Mouse (Mus musculus): Measurements from ENCODE around the gene Fam227a. TPM values are rescaled to one million over a fixed set of nuclear protein-coding genes. Genes with fewer than 3 reads are reported as not detected.

The Fam227a gene
- polyA plus RNA-seq, 1 experiment from 2014 or later = 0.85 TPM

DNA sequence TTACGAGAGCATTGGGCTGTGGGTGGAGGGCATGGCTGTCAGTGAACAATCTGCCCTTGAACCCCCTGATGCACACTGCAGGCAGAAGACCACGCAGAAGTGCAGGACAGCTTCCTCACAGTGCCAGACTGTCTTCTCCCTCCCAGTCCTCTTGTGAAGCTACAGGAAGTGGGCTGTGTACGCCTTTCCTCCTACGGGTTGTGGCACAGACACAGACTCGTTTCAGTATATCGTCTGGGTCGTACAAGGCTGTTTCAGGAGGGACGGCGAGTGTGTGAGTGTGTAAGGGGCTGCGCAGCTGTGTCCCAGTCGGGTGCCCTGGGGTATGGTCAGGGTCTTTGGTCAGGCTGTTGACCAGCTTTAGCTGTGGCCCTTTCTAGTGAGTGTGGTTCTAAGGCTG lies 35.0 kb upstream of the Fam227a start:
- WGBS = 91% methylated on average over 11 of the region's 11 CpGs
- Histone ChIP-seq H3K4me2 (ENCODE audit: low read depth, low read length) (no peak overlapping the region), H3K9ac (ENCODE audit: low read depth, low read length) (no peak overlapping the region), H3K27ac (replicated peaks; ENCODE audit: low read depth, low read length) (no peak overlapping the region), H3K9me3 (ENCODE audit: control insufficient read depth, low read length) (no peaks in the 10 kb centered on the region), H3K27me3 (replicated peaks; ENCODE audit: control insufficient read depth, insufficient read depth, low read length) (no peaks in the 10 kb centered on the region), H3K4me3 (ENCODE audit: low read depth, low read length) (no peak overlapping the region), H3K4me1 (ENCODE audit: control insufficient read depth, insufficient read depth, low read length) (peaks cover 12% of the 10 kb centered on the region; the same call in 1 of the 2 replicates), H3K36me3 (ENCODE audit: control insufficient read depth, insufficient read depth, low read length) (peaks cover 22% of the 10 kb centered on the region; the same call in 1 of the 2 replicates)
- no peak for DNase-seq (ENCODE audit: low spot score)
- ATAC-seq (ENCODE audit: low read depth) = no peak

DNA sequence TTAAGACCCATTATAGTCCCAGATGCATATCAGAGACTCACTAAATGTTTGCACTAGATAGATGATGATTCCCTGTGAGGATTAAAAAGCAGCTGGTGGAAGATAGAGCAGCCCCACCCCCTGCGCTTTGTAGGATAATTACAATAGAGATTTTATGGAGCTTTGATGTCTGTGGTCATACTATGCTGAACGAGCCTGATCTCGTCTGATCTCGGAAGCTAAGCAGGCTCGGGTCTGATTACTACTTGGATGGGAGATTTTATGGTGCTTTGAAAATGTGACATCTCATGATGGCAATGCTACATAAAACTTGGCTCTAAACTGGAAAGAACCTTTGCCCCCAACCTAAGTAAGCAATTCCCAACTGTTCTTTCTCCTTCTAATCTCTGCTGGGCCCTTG lies 33.6 kb upstream of the Fam227a start:
- peak overlapping the region; percentile 96 for H3K4me3 ChIP-seq (ENCODE audit: low read depth, low read length)
- no peaks in the 10 kb centered on the region for H3K27me3 ChIP-seq (replicated peaks; ENCODE audit: control insufficient read depth, insufficient read depth, low read length)
- DNase-seq (ENCODE audit: low spot score) (no peak), ATAC-seq (ENCODE audit: low read depth) (no peak)
- 0 out of 2 replicates have a peak overlapping the region, but pooled peaks have one; percentile 19 for H3K9ac ChIP-seq (ENCODE audit: low read depth, low read length)
- peak overlapping the region; percentile 97 for H3K4me2 ChIP-seq (ENCODE audit: low read depth, low read length)
- H3K36me3 ChIP-seq (ENCODE audit: control insufficient read depth, insufficient read depth, low read length) = peaks cover 22% of the 10 kb centered on the region; the same call in 1 of the 2 replicates
- WGBS = 73% methylated on average over 5 of the region's 5 CpGs
- H3K27ac ChIP-seq (replicated peaks; ENCODE audit: low read depth, low read length) = no peak overlapping the region
- peaks cover 17% of the 10 kb centered on the region for H3K4me1 ChIP-seq (ENCODE audit: control insufficient read depth, insufficient read depth, low read length)
- H3K9me3 ChIP-seq (ENCODE audit: control insufficient read depth, low read length) = no peaks in the 10 kb centered on the region

DNA sequence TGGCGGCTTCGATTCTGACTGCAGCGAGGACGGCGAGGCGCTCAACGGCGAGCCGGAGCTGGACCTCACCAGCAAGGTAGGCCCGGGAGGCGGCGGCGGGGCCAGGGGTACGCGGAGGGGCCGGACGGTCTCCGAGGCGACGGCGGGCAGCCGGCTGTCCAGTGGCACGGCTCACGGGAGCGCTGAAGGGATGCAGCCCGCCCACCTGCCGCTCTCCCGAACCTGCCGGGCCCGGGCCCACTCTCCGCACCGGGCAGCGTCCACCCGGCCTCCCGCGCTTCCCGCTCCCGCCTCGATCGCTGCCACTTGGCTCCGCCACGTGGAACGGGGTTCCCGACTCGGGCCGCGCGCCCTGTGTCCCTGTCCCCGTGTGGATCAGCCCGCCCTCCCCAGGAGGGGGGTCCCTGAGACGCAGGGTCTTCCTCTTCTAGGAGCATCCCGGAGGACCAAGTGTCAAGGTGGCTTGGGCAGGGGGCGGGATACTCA lies 32.3 kb upstream of the Fam227a start:
- H3K4me3 ChIP-seq (ENCODE audit: low read depth, low read length) = peak overlapping the region; percentile 96
- DNase-seq (ENCODE audit: low spot score) (no peak), ATAC-seq (ENCODE audit: low read depth) (peak; percentile 5)
- 0% methylated on average over 4 of the region's 53 CpGs for WGBS
- peaks cover 16% of the 10 kb centered on the region; the same call in 1 of the 2 replicates for H3K36me3 ChIP-seq (ENCODE audit: control insufficient read depth, insufficient read depth, low read length)
- peaks cover 21% of the 10 kb centered on the region for H3K4me1 ChIP-seq (ENCODE audit: control insufficient read depth, insufficient read depth, low read length)
- H3K27me3 ChIP-seq (replicated peaks; ENCODE audit: control insufficient read depth, insufficient read depth, low read length) = no peaks in the 10 kb centered on the region
- peak overlapping the region; percentile 80 for H3K27ac ChIP-seq (replicated peaks; ENCODE audit: low read depth, low read length)
- H3K4me2 ChIP-seq (ENCODE audit: low read depth, low read length) = peak overlapping the region; percentile 97
- H3K9ac ChIP-seq (ENCODE audit: low read depth, low read length) = peak overlapping the region; percentile 95
- no peaks in the 10 kb centered on the region for H3K9me3 ChIP-seq (ENCODE audit: control insufficient read depth, low read length)

DNA sequence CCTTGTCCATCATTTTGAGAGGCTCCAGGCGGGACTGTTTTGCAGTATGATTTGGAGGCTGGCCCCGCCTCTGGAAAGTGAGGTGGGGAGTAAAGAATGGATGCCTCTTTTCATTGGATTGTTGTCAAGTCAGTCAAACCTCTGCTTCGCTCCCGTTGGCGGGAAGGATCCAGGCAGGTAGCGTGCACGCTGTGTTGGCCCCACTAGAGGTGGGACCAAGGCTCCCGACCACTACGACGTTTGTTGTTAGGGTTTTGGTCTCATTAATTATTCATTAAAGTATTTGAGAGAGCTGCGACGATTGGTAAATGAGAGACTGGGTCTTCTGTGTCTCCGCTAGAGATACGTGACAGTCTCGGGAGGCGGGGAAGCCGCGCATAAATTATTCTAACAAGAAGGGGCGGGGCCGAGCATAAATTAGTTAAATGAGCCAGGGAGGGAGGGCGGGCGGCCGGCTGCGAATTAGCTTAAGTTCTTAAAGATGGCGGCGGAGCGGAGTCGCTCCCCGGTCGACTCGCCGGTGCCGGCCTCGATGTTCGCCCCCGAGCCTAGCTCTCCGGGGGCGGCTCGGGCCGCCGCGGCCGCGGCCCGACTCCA lies 31.8 kb upstream of the Fam227a start, which contains the start of gene Gtpbp1:
Gene Gtpbp1, plus strand, starts transcription at position 420 of the 597 bp plus-strand sequence.
- Histone ChIP-seq H3K9me3 (ENCODE audit: control insufficient read depth, low read length) (no peaks in the 10 kb centered on the region), H3K4me3 (ENCODE audit: low read depth, low read length) (peak within 1 kb of the TSS; percentile 96), H3K27ac (replicated peaks; ENCODE audit: low read depth, low read length) (peak within 1 kb of the TSS; percentile 80), H3K9ac (ENCODE audit: low read depth, low read length) (peak within 1 kb of the TSS; percentile 95), H3K27me3 (replicated peaks; ENCODE audit: control insufficient read depth, insufficient read depth, low read length) (no peaks in the 10 kb centered on the region), H3K4me1 (ENCODE audit: control insufficient read depth, insufficient read depth, low read length) (peaks cover 27% of the 10 kb centered on the region), H3K4me2 (ENCODE audit: low read depth, low read length) (peak within 1 kb of the TSS; percentile 97), H3K36me3 (ENCODE audit: control insufficient read depth, insufficient read depth, low read length) (peaks cover 13% of the 10 kb centered on the region; the same call in 1 of the 2 replicates)
- DNase-seq (ENCODE audit: low spot score) (peak; percentile 100), ATAC-seq (ENCODE audit: low read depth) (peak; percentile 97)
- WGBS = 0% methylated on average over 33 of the region's 45 CpGs

DNA sequence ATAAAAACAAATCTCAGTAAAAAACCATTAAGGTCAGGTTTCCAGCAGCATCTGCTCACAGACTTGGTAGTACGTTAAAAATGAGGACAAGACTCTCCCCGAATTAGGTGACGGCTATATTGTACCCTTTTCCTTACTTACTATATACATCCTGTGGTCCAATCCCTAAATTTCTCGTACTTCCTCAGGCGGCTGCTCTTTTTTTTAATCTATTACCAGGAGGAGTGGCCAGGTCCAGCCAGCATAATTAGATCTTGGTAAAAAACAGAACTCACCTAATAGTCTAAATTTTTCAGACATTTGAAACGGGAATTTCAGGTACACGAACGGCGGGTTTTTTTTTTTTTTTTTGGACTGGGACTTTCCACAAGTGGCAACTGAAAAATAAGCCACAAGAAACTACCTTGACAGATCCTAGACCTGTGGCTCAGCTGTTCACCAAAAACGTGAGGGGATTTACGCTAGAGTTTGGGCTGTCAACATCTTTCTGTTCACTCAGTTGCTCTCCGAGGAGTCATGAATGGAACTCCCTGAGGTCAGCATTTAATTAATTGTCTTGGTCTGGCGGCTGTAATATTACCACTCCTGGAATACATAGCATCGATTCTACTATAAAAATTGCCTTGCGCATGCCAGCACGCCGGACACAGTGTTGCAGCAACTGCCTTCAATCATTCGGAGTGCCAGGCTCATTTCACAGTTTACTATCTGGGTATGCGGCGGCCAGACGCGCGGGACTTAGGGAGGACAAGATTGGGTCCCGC lies 31.1 kb upstream of the Fam227a start:
- no peak for ATAC-seq (ENCODE audit: low read depth)

DNA sequence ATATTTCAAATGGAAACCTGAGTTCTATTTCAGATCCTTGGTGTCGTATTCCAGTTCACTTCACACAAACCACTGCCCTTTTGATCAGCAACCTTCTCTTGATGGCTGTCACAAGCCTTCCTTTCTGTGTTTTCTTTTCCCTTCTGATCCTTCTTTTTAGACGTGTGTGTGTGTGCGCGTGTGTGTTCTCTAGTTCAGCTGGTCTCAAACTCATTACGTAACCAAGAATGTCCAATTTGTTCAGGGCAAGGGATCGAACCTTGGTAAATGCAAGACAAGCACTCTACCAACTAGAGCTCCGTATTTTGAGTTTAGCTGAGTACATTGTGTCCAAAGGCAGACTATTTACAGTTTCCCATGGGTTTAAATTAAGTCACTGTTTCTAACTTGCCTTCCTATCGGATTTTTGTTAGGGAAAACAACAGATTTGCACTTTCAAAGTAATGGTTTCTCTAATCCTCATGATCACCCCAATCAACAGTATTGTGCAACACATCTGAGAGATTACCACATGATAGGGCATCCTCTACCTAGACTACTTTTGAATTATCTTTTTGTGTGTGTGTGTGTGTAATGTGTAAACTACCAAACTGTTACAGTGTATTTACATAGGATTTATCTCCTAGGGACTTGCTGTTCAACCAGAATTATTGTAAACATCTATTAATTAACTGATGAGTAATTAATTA lies 29.7 kb upstream of the Fam227a start:
- Histone ChIP-seq H3K9me3 (ENCODE audit: control insufficient read depth, low read length) (no peaks in the 10 kb centered on the region), H3K9ac (ENCODE audit: low read depth, low read length) (peak overlapping the region; percentile 95), H3K36me3 (ENCODE audit: control insufficient read depth, insufficient read depth, low read length) (no peaks in the 10 kb centered on the region), H3K27ac (replicated peaks; ENCODE audit: low read depth, low read length) (peak overlapping the region; percentile 94), H3K27me3 (replicated peaks; ENCODE audit: control insufficient read depth, insufficient read depth, low read length) (no peaks in the 10 kb centered on the region), H3K4me1 (ENCODE audit: control insufficient read depth, insufficient read depth, low read length) (peaks cover 48% of the 10 kb centered on the region), H3K4me3 (ENCODE audit: low read depth, low read length) (peak overlapping the region; percentile 72), H3K4me2 (ENCODE audit: low read depth, low read length) (peak overlapping the region; percentile 88)
- ATAC-seq (ENCODE audit: low read depth) (no peak), DNase-seq (ENCODE audit: low spot score) (no peak)
- 2% methylated on average over 8 of the region's 8 CpGs for WGBS

More for the DNA sequence above, 31.1 kb upstream of the Fam227a start:
- peaks cover 34% of the 10 kb centered on the region for H3K4me1 ChIP-seq (ENCODE audit: control insufficient read depth, insufficient read depth, low read length)
- H3K9ac ChIP-seq (ENCODE audit: low read depth, low read length) = 0 out of 2 replicates have a peak overlapping the region, but pooled peaks have one; percentile 32
- no peaks in the 10 kb centered on the region for H3K9me3 ChIP-seq (ENCODE audit: control insufficient read depth, low read length)
- H3K27me3 ChIP-seq (replicated peaks; ENCODE audit: control insufficient read depth, insufficient read depth, low read length) = no peaks in the 10 kb centered on the region
- H3K27ac ChIP-seq (replicated peaks; ENCODE audit: low read depth, low read length) = no peak overlapping the region; the same call in 1 of the 2 replicates
- WGBS = 13% methylated on average over 24 of the region's 24 CpGs
- H3K4me2 ChIP-seq (ENCODE audit: low read depth, low read length) = peak overlapping the region; percentile 63
- H3K4me3 ChIP-seq (ENCODE audit: low read depth, low read length) = peak overlapping the region; percentile 96
- 0 out of 2 replicates have a peak, but pooled peaks cover 7% of the 10 kb centered on the region for H3K36me3 ChIP-seq (ENCODE audit: control insufficient read depth, insufficient read depth, low read length)
- DNase-seq (ENCODE audit: low spot score) = no peak

DNA sequence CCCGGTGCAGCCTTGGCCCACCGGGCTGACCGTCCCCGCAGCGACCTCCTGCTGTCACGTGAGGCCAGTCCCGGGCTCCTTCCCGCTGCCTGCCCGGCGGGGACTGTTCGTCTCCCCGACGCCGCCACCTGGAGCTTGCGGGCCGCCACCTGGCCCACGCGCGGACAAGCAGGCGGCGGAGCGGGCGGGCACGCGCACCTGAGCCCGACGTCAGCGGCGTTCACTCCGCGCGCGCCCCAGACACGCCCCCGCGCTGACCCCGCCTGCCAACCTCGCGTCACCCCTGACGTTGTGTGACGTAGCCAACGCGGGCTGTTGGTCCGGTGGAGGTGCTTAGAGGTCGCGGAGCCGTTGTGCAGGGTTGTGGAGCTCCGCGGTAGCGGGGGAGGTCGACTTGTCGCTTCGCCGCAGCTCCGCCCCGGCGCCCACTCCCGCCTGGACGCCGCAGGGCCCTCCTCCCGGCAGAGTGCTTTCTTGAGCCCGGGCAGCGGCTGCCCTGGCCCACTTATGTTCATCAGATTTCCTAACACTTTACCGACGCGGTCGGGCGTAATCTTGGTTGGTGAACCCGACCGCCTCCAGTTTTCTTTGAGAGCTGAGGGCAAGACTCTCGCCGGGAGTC lies 29.0 kb upstream of the Fam227a start, which contains the start of gene Josd1:
Gene Josd1, minus strand, starts transcription at position 274 of the 622 bp plus-strand sequence.
- H3K4me1 ChIP-seq (ENCODE audit: control insufficient read depth, insufficient read depth, low read length) = peaks cover 48% of the 10 kb centered on the region

DNA sequence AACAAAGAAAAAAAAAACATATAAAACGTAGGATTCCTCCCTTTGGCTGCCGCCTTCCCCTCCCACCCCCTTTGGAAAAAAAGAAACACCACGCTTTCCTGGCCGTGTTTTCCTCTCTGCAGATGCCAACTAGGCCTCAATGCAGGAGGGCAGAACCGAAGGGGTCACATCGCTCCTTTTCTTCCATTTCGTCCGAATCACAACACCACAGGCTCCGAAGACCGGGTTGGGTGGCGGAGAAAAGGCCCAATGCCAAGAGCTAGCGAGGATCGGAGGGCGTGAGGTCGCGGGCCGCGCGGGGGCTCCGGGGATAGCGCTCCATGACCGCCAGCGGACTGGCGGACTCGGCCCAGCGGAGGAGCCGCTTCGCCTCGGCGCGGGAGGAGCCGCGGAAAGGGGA lies 28.4 kb upstream of the Fam227a start:
- peak; percentile 33 for DNase-seq (ENCODE audit: low spot score)
- no peak for ATAC-seq (ENCODE audit: low read depth)
- Histone ChIP-seq H3K4me1 (ENCODE audit: control insufficient read depth, insufficient read depth, low read length) (peaks cover 46% of the 10 kb centered on the region), H3K9ac (ENCODE audit: low read depth, low read length) (peak overlapping the region; percentile 95), H3K4me3 (ENCODE audit: low read depth, low read length) (peak overlapping the region; percentile 72), H3K9me3 (ENCODE audit: control insufficient read depth, low read length) (no peaks in the 10 kb centered on the region), H3K4me2 (ENCODE audit: low read depth, low read length) (peak overlapping the region; percentile 88), H3K36me3 (ENCODE audit: control insufficient read depth, insufficient read depth, low read length) (no peaks in the 10 kb centered on the region), H3K27ac (replicated peaks; ENCODE audit: low read depth, low read length) (peak overlapping the region; percentile 94), H3K27me3 (replicated peaks; ENCODE audit: control insufficient read depth, insufficient read depth, low read length) (no peaks in the 10 kb centered on the region)
- WGBS = under 1% methylated on average over 24 of the region's 33 CpGs

More for the DNA sequence above, 29.0 kb upstream of the Fam227a start, which contains the start of gene Josd1:
- 0% methylated on average over 17 of the region's 72 CpGs for WGBS
- Histone ChIP-seq H3K27me3 (replicated peaks; ENCODE audit: control insufficient read depth, insufficient read depth, low read length) (no peaks in the 10 kb centered on the region), H3K4me2 (ENCODE audit: low read depth, low read length) (peak within 1 kb of the TSS; percentile 88), H3K4me3 (ENCODE audit: low read depth, low read length) (peak within 1 kb of the TSS; percentile 72), H3K27ac (replicated peaks; ENCODE audit: low read depth, low read length) (peak within 1 kb of the TSS; percentile 94), H3K36me3 (ENCODE audit: control insufficient read depth, insufficient read depth, low read length) (no peaks in the 10 kb centered on the region), H3K9me3 (ENCODE audit: control insufficient read depth, low read length) (no peaks in the 10 kb centered on the region), H3K9ac (ENCODE audit: low read depth, low read length) (peak within 1 kb of the TSS; percentile 95)
- ATAC-seq (ENCODE audit: low read depth) (peak; percentile 53), DNase-seq (ENCODE audit: low spot score) (peak; percentile 96)

Measured in embryonic facial prominence, embryonic 14.5 days (tissue).